Mouse (Mus musculus): ENCODE data around the gene Gm10638.

- TF ChIP-seq CTCF (IDR thresholded peaks at IDR 0.05; ENCODE audit: low read depth) = no peak
- no peak for TF ChIP-seq EP300 (IDR thresholded peaks at IDR 0.05; ENCODE audit: low read depth)
These were observed 4.3 kb downstream of the Gm10638 start for GRCm38 (mm10) chr8:86749842-86750241.
